Mouse (Mus musculus) gastrocnemius, postnatal 36 days (tissue): ENCODE measurements around the gene Gm13276. TPM values are rescaled to one million over a fixed set of nuclear protein-coding genes. Genes with fewer than 3 reads are reported as not detected.

Source experiments
- total RNA-seq, 2 experiments: library from RNA; stranded (reverse); gene quantifications; 2 replicates each; pipeline ENCODE4 v1.2.3; 2021

Gm13276 gene
- total RNA-seq, 2 experiments from 2014 or later: not detected

Other genes starting within 250 kb of the Gm13276 start
- gene Ifna15, start 227.5 kb upstream of the Gm13276 start, total RNA-seq: not detected
- not detected for gene Ifna14, start 213.9 kb upstream of the Gm13276 start, total RNA-seq
- gene Ifna9, start 193.3 kb upstream of the Gm13276 start, total RNA-seq: not detected
- not detected for gene Ifna12, start 182.3 kb upstream of the Gm13276 start, total RNA-seq
- not detected for gene C87499, start 151.3 kb upstream of the Gm13276 start, total RNA-seq
- not detected for gene Ifna13, start 141.2 kb upstream of the Gm13276 start, total RNA-seq
- gene Ifna16, start 108.8 kb upstream of the Gm13276 start, total RNA-seq: not detected
- gene Ifna2, start 101.8 kb upstream of the Gm13276 start, total RNA-seq: not detected
- gene Ifnab, start 94.3 kb upstream of the Gm13276 start, total RNA-seq: not detected
- under 1 TPM in 1 of 2 experiments, not detected in 1; 0.42 TPM for gene Gm26566, start 63.9 kb upstream of the Gm13276 start, total RNA-seq
- gene Klhl9, start 63.2 kb upstream of the Gm13276 start, total RNA-seq: 10 to 100 TPM; 43.9 to 50.4 TPM
- gene Gm13271, start 30.8 kb upstream of the Gm13276 start, total RNA-seq: not detected
- not detected for gene Gm13283, start 25.6 kb upstream of the Gm13276 start, total RNA-seq
- not detected for gene Gm13290, start 11.9 kb upstream of the Gm13276 start, total RNA-seq
- gene Gm13289, start 8.8 kb upstream of the Gm13276 start, total RNA-seq: not detected
- gene Gm13272, start 5.9 kb upstream of the Gm13276 start, total RNA-seq: not detected
- gene Ifnz, start 3.6 kb upstream of the Gm13276 start, total RNA-seq: not detected
- gene Gm13277, start 2.9 kb downstream of the Gm13276 start, total RNA-seq: not detected
- gene Gm13278, start 5.8 kb downstream of the Gm13276 start, total RNA-seq: not detected
- not detected for gene Gm13275, start 8.8 kb downstream of the Gm13276 start, total RNA-seq
- gene Gm13279, start 11.7 kb downstream of the Gm13276 start, total RNA-seq: not detected
- gene Gm13285, start 14.0 kb downstream of the Gm13276 start, total RNA-seq: not detected
- gene Gm13287, start 17.5 kb downstream of the Gm13276 start, total RNA-seq: not detected
- gene Gm13288, start 19.8 kb downstream of the Gm13276 start, total RNA-seq: not detected
- not detected for gene Ifna7, start 30.5 kb downstream of the Gm13276 start, total RNA-seq
- not detected for gene Ifna11, start 34.2 kb downstream of the Gm13276 start, total RNA-seq
- gene Ifna6, start 41.7 kb downstream of the Gm13276 start, total RNA-seq: not detected
- not detected for gene Ifna5, start 49.8 kb downstream of the Gm13276 start, total RNA-seq
- gene Ifna4, start 56.2 kb downstream of the Gm13276 start, total RNA-seq: not detected
- gene Ifna1, start 64.4 kb downstream of the Gm13276 start, total RNA-seq: not detected
- gene Ifne, start 94.5 kb downstream of the Gm13276 start, total RNA-seq: not detected